ENCODE assay signal across 26 mouse cellular contexts in genomic region chr2:15931479-15931878, GRCm38 (mm10).
DNase-seq lines count a peak whose midpoint lies in the region; ATAC-seq and TF ChIP-seq lines count a peak whose summit lies in the region.
"Had no signal": no experiment of that assay in that cellular context is flagged by ENCODE, and none has a peak within 500 bp of the region (broad histone marks: within the 10 kb centered on the region; RNA-seq: fewer than 3 reads in every experiment).

No protein-coding gene starts in this region.

- no peak overlapping the region for H3K9ac ChIP-seq in embryonic facial prominence, embryonic 14.5 days (ENCODE audit: low read depth, low read length)
- H3K9ac ChIP-seq in hindbrain, postnatal 0 days (replicated peaks; ENCODE audit: low read length) = no peak overlapping the region
- H3K9ac ChIP-seq in hindbrain, embryonic 12.5 days = no peak overlapping the region
- H3K9ac ChIP-seq in neural tube, embryonic 15.5 days (replicated peaks) = no peak overlapping the region
- H3K9ac ChIP-seq: embryonic facial prominence, embryonic 15.5 days; liver, embryonic 14.5 days had no signal

- ATAC-seq in embryonic facial prominence, embryonic 14.5 days (ENCODE audit: low read depth) = no peak
- no peak for ATAC-seq in hindbrain, postnatal 0 days
- ATAC-seq in hindbrain, embryonic 12.5 days (ENCODE audit: low FRiP score) = no peak
- no peak for ATAC-seq in neural tube, embryonic 15.5 days (ENCODE audit: low FRiP score)
- ATAC-seq: intestine, postnatal 0 days had no signal

- no peak overlapping the region for H3K4me2 ChIP-seq in embryonic facial prominence, embryonic 14.5 days (ENCODE audit: low read depth, low read length)
- no peak overlapping the region for H3K4me2 ChIP-seq in hindbrain, postnatal 0 days (ENCODE audit: low read depth, low read length)
- no peak overlapping the region for H3K4me2 ChIP-seq in hindbrain, embryonic 12.5 days (replicated peaks)
- no peak overlapping the region for H3K4me2 ChIP-seq in neural tube, embryonic 15.5 days
- H3K4me2 ChIP-seq: embryonic facial prominence, embryonic 15.5 days had no signal

- H3K4me3 ChIP-seq in embryonic facial prominence, embryonic 14.5 days (ENCODE audit: low read depth, low read length) = no peak overlapping the region
- no peak overlapping the region for H3K4me3 ChIP-seq in embryonic facial prominence, embryonic 10.5 days
- no peak overlapping the region for H3K4me3 ChIP-seq in hindbrain, postnatal 0 days (ENCODE audit: low read length)
- H3K4me3 ChIP-seq in hindbrain, embryonic 12.5 days = no peak overlapping the region
- no peak overlapping the region for H3K4me3 ChIP-seq in neural tube, embryonic 15.5 days (replicated peaks)
- H3K4me3 ChIP-seq: embryonic facial prominence, embryonic 15.5 days; hindbrain, embryonic 10.5 days had no signal

- no peaks in the 10 kb centered on the region for H3K36me3 ChIP-seq in embryonic facial prominence, embryonic 14.5 days (ENCODE audit: control insufficient read depth, insufficient read depth, low read length)
- no peaks in the 10 kb centered on the region for H3K36me3 ChIP-seq in embryonic facial prominence, embryonic 10.5 days (replicated peaks)
- no peaks in the 10 kb centered on the region for H3K36me3 ChIP-seq in hindbrain, postnatal 0 days (ENCODE audit: insufficient read depth, low read length)
- H3K36me3 ChIP-seq in hindbrain, embryonic 12.5 days = no peaks in the 10 kb centered on the region
- H3K36me3 ChIP-seq in neural tube, embryonic 15.5 days = no peaks in the 10 kb centered on the region
- H3K36me3 ChIP-seq: embryonic facial prominence, embryonic 15.5 days; hindbrain, embryonic 10.5 days had no signal

- H3K27ac ChIP-seq in embryonic facial prominence, embryonic 14.5 days (replicated peaks; ENCODE audit: low read depth, low read length) = no peak overlapping the region
- H3K27ac ChIP-seq in embryonic facial prominence, embryonic 10.5 days (replicated peaks) = no peak overlapping the region
- H3K27ac ChIP-seq in hindbrain, postnatal 0 days = no peak overlapping the region
- no peak overlapping the region for H3K27ac ChIP-seq in hindbrain, embryonic 12.5 days
- H3K27ac ChIP-seq in neural tube, embryonic 15.5 days (replicated peaks) = no peak overlapping the region
- H3K27ac ChIP-seq: embryonic facial prominence, embryonic 15.5 days; hindbrain, embryonic 10.5 days; liver, embryonic 14.5 days; macrophage; stomach, postnatal 0 days had no signal

- H3K27me3 ChIP-seq in embryonic facial prominence, embryonic 14.5 days (replicated peaks; ENCODE audit: control insufficient read depth, insufficient read depth, low read length) = no peaks in the 10 kb centered on the region
- H3K27me3 ChIP-seq in embryonic facial prominence, embryonic 10.5 days (replicated peaks; ENCODE audit: low read depth, poor library complexity, severe bottlenecking) = no peaks in the 10 kb centered on the region
- no peaks in the 10 kb centered on the region for H3K27me3 ChIP-seq in hindbrain, postnatal 0 days (ENCODE audit: insufficient read depth, low read length)
- H3K27me3 ChIP-seq in hindbrain, embryonic 12.5 days = no peaks in the 10 kb centered on the region
- no peaks in the 10 kb centered on the region for H3K27me3 ChIP-seq in neural tube, embryonic 15.5 days (replicated peaks)
- H3K27me3 ChIP-seq: embryonic facial prominence, embryonic 15.5 days had no signal

- no peaks in the 10 kb centered on the region for H3K9me3 ChIP-seq in embryonic facial prominence, embryonic 14.5 days (ENCODE audit: control insufficient read depth, low read length)
- no peaks in the 10 kb centered on the region for H3K9me3 ChIP-seq in embryonic facial prominence, embryonic 10.5 days
- no peaks in the 10 kb centered on the region for H3K9me3 ChIP-seq in hindbrain, postnatal 0 days (ENCODE audit: low read length)
- H3K9me3 ChIP-seq in hindbrain, embryonic 12.5 days (replicated peaks) = no peaks in the 10 kb centered on the region
- no peaks in the 10 kb centered on the region for H3K9me3 ChIP-seq in neural tube, embryonic 15.5 days (replicated peaks)
- H3K9me3 ChIP-seq: embryonic facial prominence, embryonic 15.5 days; hindbrain, embryonic 10.5 days had no signal

- 94% methylated on average over 1 of the region's 1 CpGs for WGBS in embryonic facial prominence, embryonic 14.5 days
- WGBS in embryonic facial prominence, embryonic 10.5 days = 81% methylated on average over 1 of the region's 1 CpGs
- 64% methylated on average over 1 of the region's 1 CpGs for WGBS in hindbrain, postnatal 0 days
- 86% methylated on average over 1 of the region's 1 CpGs for WGBS in hindbrain, embryonic 12.5 days
- 86% methylated on average over 1 of the region's 1 CpGs for WGBS in neural tube, embryonic 15.5 days

- peak; percentile 1 for DNase-seq in embryonic facial prominence, embryonic 14.5 days (ENCODE audit: low spot score)
- DNase-seq in embryonic facial prominence, embryonic 10.5 days (ENCODE audit: low spot score) = no peak
- peak; percentile 31 for DNase-seq in hindbrain, postnatal 0 days (ENCODE audit: low spot score)
- peak; percentile 74 for DNase-seq in Muller cell, postnatal 12 days (ENCODE audit: inconsistent ontology term)
- peak; percentile 42 for DNase-seq in retina, embryonic 14.5 days (ENCODE audit: low spot score)
- DNase-seq: adrenal gland, postnatal 14 days; cerebellum, adult 18-20 months; gastrocnemius, postnatal 14 days; heart, postnatal 14 days; kidney, adult 9 months; kidney, postnatal 10 days; layer of hippocampus, postnatal 36 days; liver; lung, adult 2 months; lung, postnatal 10 days; right cerebral cortex, postnatal 4 days; thymus, adult 18-20 months; thymus, postnatal 25 days had no signal

- TF ChIP-seq CTCF in hindbrain, postnatal 0 days (IDR thresholded peaks at IDR 0.05; ENCODE audit: low read depth) = no peak

- H3K4me1 ChIP-seq in embryonic facial prominence, embryonic 14.5 days (ENCODE audit: control insufficient read depth, insufficient read depth, low read length) = no peaks in the 10 kb centered on the region
- H3K4me1 ChIP-seq in embryonic facial prominence, embryonic 10.5 days = no peaks in the 10 kb centered on the region
- H3K4me1 ChIP-seq in hindbrain, postnatal 0 days (ENCODE audit: insufficient read depth, low read length) = no peaks in the 10 kb centered on the region
- no peaks in the 10 kb centered on the region for H3K4me1 ChIP-seq in hindbrain, embryonic 12.5 days
- 0 out of 2 replicates have a peak, but pooled peaks cover 3% of the 10 kb centered on the region for H3K4me1 ChIP-seq in neural tube, embryonic 15.5 days
- H3K4me1 ChIP-seq: embryonic facial prominence, embryonic 15.5 days; hindbrain, embryonic 10.5 days had no signal
